Mouse (Mus musculus) urinary bladder, postnatal 10 days (tissue): ENCODE data around the gene Otop3.
A peak's percentile ranks its signal among the peaks of the same experiment; 100 is the strongest.
"Not testable (repeated sequence)": the region's sequence is repeated elsewhere in the genome, so short reads cannot be mapped to it uniquely, and the experiment has no call there.

Experiments
- DNase-seq: peaks from one replicate; pipeline ENCODE4 v3.0.0; 2022; ENCODE audit warnings: low spot score

The Otop3 gene

GRCm38 (mm10) chr11:115366039-115366705, 31.6 kb downstream of the Otop3 start:
- DNase-seq = no peak

DNA sequence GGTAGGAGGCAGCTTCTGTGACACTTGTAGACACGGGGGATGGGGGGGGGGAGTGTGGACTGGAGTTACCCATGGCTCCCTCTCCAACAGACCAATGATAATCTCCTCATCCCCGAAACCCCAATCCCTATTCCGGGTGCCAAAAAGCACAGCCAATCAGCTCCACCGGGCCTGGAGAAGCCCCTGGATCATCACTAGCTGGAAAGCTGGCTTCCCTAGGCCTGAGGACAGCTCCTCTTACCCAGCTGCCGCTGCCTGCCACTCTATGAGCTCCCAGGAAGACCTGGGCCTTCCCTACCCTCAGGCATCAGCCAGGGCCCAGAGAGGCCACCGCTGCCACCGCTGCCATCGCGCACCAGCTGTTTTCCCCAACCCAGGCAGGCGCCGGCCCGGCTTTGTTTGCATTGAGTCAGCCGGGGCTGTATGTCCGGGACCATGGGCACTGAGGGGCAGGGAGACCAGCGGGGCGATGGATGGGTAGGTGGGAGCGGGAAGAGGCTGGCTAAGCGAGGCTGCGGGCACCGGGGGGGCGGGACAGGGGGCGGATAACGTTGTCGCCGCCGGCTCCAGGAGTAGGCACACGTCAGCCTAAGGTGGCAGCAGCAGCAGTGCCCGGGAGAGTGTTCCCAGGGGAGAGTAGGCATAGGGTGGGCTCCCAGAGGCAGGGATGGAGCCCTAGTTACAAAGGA, 32.3 kb downstream of the Otop3 start:
- DNase-seq = no peak

DNA sequence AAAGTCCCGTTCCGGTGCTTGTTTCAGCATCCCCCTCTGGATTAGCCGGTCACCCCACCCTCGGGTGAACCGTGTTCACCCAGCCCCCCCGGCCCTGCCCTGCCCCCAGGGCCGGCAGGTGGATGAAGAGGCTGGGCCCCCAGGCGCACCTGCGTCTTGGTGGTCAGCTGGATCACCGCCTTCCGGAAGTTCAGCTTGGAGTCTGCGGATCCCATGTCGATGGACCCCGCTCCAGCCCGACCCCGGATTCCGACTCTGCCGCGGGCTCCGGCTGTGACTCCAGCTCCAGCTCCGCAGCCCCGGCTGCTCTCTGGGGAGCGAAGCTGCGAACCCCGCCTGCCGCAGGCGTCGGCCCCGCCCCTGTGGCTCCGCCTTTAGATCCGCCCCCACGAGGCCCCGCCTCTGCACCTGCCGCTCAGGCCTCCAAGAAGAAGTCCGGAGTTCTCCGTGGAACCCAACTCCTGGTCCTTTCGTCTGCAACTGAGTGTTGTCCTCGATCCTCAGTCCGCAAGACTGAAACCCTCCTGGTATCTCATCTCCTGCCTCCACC, 32.9 kb downstream of the Otop3 start, which contains the start of gene Hid1:
TSS of gene Hid1 (minus strand) at position 362 of the 550 bp plus-strand sequence.
- DNase-seq = no peak

DNA sequence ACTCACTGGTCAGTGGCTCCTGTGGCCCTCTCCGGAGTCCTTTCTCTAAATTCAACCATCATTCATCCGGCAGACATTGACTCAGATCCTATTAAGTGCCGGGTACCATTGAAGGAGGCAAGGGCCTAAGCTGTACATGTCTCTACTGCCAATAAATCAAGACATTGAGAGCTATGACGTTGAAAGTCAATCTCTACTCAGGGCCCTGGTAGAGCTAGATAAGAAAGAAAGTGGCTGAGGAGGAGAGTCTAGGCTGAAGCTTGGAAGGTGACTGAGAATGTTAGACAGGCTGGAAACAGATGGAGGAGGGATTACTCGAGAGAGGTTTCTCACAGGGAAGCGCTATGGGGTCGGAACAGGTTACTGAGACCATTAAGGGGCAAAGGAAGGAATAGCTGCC, 35.8 kb downstream of the Otop3 start:
- DNase-seq = no peak

DNA sequence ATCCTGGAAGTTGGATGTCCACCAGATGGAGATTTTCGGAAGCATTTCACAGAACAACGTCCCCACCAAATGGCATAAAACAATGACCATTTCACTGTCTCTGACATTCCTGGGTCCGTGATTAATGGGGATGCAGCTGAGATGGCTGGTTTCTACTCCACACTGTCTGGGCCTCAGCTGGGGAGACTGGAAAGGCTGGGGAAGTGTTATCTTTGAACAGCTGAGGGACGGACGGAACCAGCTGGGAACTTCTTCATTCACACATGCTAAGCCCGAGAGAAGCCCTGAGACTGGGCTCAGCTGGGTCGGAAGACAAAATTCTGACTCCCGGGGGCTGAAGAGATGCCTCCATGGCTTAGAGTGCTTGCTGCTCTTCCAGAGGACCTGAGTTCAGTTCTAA, 36.8 kb downstream of the Otop3 start:
- no peak for DNase-seq

DNA sequence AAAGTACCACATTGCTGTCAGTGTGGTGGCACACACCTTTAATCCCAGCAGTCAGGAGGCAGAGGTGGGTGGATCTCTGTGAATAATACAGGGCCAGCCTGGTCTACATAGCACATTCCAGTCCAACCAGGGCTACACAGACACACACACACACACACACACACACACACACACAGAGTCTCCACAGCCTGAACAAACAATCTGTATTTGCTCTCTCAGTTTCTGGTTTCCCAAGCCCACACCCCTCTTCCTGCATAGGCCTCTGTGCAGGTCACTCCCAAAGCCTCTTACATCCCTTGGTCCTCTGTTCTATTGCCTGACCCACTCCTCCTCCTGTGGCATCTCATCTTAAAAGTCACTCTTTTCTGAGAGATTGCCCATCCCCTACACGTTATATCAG, 37.5 kb downstream of the Otop3 start:
- DNase-seq = no peak

GRCm38 (mm10) chr11:115372737-115373136, 38.2 kb downstream of the Otop3 start:
- no peak for DNase-seq

DNA sequence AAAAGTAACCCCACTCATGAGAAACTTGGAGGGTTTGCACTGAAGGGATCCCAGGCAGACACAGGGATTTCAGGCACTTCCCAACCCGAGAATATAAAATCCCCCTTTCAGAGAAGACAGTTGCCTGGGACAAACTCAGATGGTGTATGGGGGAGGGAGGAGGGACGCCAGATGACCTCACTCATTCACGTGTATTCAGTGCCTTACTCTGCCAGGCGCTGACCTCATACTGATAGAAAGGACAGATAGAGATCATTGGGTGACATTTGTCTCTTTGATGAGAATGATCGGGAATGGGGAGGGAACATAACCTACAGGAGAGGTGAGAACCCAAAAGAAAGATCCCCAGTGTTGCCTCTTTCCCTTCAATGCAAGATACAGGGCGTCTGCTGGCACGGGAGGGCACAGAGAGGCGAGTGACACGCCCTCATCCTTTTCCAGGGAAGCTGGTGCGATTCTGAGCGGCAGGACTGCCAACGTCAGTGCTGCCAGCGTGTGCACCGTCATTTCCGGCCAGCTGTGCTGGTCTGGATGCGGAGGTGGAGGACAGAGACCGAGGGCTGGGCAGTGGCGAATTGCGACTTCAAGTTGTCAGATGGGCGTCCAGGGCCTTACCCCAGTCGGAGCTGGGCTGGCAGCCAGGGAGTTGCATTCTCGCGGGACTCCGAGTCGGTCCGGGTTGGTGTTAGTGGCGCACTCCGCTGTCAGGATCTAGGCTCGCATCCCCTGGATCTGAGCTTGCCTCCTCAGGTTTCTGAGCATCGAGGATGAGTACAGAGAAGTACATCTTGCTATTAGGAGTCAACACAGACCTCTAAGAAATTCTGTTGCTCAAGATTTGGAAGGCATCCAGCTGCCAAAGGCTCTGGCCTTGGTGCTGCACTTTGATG, 39.5 kb downstream of the Otop3 start:
- DNase-seq = no peak

- DNase-seq = no peak
Measured at GRCm38 (mm10) chr11:115374695-115375425, 40.3 kb downstream of the Otop3 start.

GRCm38 (mm10) chr11:115376722-115377121, 42.2 kb downstream of the Otop3 start:
- DNase-seq = no peak

GRCm38 (mm10) chr11:115377254-115377653, 42.7 kb downstream of the Otop3 start:
- no peak for DNase-seq

DNA sequence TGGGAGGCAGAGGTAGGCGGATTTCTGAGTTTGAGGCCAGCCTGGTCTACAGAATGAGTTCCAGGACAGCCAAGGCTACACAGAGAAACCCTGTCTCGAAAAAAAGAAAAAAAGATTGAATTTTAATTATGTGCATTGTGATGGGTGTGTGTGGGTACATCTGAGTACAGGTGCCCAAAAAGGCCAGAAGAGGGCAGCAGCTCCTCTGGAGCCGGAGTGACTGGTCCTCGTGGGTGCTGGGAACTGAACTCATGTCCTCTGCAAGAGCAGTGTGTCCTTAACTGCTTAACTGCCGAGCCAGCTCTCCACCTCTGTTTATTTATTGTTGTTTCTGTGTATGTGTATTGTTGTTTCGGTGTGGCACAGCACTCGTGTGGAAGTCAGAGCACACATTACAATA, 43.3 kb downstream of the Otop3 start:
- no peak for DNase-seq

- no peak for DNase-seq
Measured at GRCm38 (mm10) chr11:115381276-115381675, 46.7 kb downstream of the Otop3 start.

DNA sequence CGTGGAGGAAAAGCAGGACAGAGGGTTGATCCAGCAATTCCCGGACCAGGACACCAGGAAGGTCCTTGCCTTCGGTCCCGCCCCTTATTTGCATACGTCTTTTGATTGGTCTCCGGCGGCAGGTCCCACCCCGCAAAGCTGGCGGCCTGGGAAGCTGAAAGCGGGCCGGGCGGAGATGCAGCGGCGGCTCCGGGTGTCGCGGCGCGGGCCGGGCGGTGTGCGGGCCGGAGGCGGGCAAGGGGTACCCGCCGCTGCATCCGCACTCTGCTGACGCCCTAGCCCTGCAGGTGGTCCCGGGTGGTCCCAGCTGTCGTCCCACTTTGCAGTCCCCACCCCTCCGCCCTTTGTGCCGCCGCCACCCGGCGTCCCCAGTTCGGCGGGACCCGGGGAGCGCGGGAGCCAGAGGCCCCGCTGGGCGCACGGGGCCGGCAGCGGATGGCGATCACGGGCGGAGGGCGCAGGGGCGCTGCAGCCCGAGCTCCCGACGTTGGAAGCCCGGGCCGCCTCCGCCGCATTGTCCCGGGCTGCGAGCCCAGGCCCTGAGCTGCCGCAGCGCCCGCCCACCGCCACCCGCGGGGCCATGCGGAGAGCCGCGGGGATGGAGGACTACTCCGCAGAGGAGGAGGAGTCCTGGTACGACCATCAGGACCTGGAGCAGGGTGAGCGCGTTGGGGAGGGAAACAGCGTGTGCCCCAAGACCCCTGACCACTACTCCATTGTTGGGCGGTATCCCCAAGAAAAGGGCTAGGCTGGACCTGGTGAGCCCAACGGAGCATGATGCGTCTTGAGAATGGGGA, 47.4 kb downstream of the Otop3 start, which contains the start of gene Cdr2l:
TSS of gene Cdr2l (plus strand) at position 174 of the 797 bp plus-strand sequence.
- peak; percentile 68 for DNase-seq

- no peak for DNase-seq
Measured at GRCm38 (mm10) chr11:115382891-115383290, 48.4 kb downstream of the Otop3 start.

GRCm38 (mm10) chr11:115383701-115384474, 49.4 kb downstream of the Otop3 start:
- DNase-seq = no peak

- DNase-seq = no peak
Measured at GRCm38 (mm10) chr11:115384587-115384986, 50.1 kb downstream of the Otop3 start.

DNA sequence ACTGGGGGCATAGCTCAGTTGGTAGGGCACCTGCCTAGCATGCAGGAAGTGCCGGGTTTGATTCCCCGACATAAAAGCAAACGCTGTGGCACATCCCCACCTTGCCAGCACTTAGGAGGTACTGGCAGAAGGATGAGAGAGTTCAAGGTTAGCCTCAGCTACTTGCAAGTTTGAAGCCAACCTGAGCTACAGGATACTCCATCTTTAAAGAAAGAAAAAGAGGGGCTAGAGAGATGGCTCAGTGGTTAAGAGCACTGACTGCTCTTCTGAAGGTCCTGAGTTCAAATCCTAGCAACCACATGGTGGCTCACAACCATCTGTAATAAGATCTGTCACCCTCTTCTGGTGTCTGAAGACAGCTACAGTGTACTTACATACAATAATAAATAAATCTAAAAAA, 52.3 kb downstream of the Otop3 start:
- DNase-seq = not testable (repeated sequence)

DNA sequence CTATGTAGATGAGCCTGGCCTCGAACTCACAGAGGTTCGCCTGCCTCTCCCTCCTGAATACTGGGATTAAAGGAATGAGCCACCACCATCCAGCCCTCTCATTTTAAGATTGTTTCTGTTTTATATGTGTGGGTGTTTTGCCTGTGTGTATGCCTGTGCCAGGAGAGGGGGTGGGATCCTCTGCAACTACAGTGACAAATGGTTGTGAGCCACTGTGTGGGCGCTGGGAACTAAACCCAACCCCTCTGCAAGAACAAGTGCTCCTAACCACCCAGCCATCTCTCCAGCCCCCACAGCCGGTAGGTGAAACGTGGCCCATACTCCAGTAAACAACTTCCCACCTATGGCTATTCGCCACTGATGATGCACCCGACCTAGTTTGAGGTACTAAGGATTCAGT, 56.8 kb downstream of the Otop3 start:
- no peak for DNase-seq

DNA sequence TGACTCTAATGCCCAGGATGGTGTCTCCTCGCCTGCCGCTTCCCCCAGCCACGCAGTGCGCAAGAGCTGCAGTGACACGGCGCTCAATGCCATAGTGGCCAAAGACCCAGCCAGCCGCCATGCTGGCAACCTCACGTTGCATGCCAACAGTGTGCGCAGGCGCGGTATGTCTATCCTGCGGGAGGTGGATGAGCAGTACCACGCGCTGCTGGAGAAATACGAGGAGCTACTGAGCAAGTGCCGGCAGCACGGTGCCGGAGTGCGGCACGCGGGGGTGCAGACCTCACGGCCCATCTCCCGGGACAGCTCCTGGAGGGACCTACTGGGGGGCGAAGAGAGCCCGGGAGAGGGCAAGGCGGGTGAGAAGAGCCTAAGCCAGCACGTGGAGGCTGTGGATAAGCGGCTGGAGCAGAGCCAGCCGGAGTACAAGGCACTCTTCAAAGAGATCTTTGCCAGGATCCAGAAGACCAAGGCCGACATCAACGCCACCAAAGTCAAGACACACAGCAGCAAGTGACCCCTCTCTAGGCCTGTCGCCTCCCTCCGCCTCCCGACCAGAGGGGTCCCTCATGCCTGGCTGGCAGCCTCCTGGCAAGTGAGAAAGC, 59.3 kb downstream of the Otop3 start:
- DNase-seq = no peak
